Mouse (Mus musculus) midbrain, embryonic 14.5 days (tissue): Measurements from ENCODE around the gene Mtch2. TPM values are rescaled to one million over a fixed set of nuclear protein-coding genes. Genes with fewer than 3 reads are reported as not detected.

ENCODE experiments used
- ATAC-seq: fragments of 200-750 bp; cut with Nextera tagmentation; 2 replicates; pipeline ENCODE4 v1.8.0; 2017; ENCODE audit warnings: moderate number of reproducible peaks, moderate library complexity; ENCODE audit not compliant: low FRiP score, low TSS enrichment
- DNase-seq: peaks from one replicate; pipeline ENCODE4 v3.0.0-alpha.2; 2015
- H3K27ac ChIP-seq: fragments of 300-500 bp; sonication (generic); replicated peaks from 2 replicates; pipeline ENCODE4 v1.5.1; 2014; ENCODE audit warnings: mild to moderate bottlenecking, low read depth, low read length, moderate library complexity
- H3K27me3 ChIP-seq: fragments of 300-500 bp; sonication (generic); 2 replicates; pipeline ENCODE4 v1.6.1; 2014; ENCODE audit warnings: low read length, control low read depth, mixed read lengths; ENCODE audit not compliant: control insufficient read depth, insufficient read depth
- H3K36me3 ChIP-seq: fragments of 300-500 bp; sonication (generic); 2 replicates; pipeline ENCODE4 v1.6.1; 2014; ENCODE audit warnings: low read length, control low read depth; ENCODE audit not compliant: control insufficient read depth, insufficient read depth
- H3K4me1 ChIP-seq: fragments of 300-500 bp; sonication (generic); 2 replicates; pipeline ENCODE4 v1.6.1; 2014; ENCODE audit warnings: mild to moderate bottlenecking, antibody characterized with exemption, low read length, control low read depth; ENCODE audit not compliant: control insufficient read depth, insufficient read depth
- H3K4me2 ChIP-seq: fragments of 300-500 bp; sonication (generic); 2 replicates; pipeline ENCODE4 v1.6.1; 2014; ENCODE audit warnings: mild to moderate bottlenecking, low read length, moderate library complexity
- H3K4me3 ChIP-seq: fragments of 300-500 bp; sonication (generic); replicated peaks from 2 replicates; pipeline ENCODE4 v1.5.1; 2014; ENCODE audit warnings: low read depth, low read length
- H3K9ac ChIP-seq: fragments of 300-500 bp; sonication (generic); replicated peaks from 2 replicates; pipeline ENCODE4 v1.6.1; 2014; ENCODE audit warnings: mild to moderate bottlenecking, low read length, moderate library complexity
- H3K9me3 ChIP-seq: fragments of 300-500 bp; sonication (generic); 2 replicates; pipeline ENCODE4 v1.6.1; 2016; ENCODE audit warnings: low read length, control low read depth, mixed read lengths; ENCODE audit not compliant: control insufficient read depth
- WGBS: fragments of 180-500 bp; shearing (Covaris S2); extraction: QIAGEN DNeasy Blood & Tissue Kit; methylation state at CpG from one replicate; pipeline ENCODE4 v1.1.7; 2014; 5-methylcytosine and 5-hydroxymethylcytosine counted together
- polyA plus RNA-seq: library from polyadenylated mRNA; unstranded; fragments of >200 nt; fragmentation: Nextera tagmentation; extraction: Ambion mirVana; gene quantifications from 2 replicates; pipeline ENCODE4 v1.2.1, GENCODE M21; 2014

Gene Mtch2
- polyA plus RNA-seq, 1 experiment from 2014 or later = 280 TPM

DNA sequence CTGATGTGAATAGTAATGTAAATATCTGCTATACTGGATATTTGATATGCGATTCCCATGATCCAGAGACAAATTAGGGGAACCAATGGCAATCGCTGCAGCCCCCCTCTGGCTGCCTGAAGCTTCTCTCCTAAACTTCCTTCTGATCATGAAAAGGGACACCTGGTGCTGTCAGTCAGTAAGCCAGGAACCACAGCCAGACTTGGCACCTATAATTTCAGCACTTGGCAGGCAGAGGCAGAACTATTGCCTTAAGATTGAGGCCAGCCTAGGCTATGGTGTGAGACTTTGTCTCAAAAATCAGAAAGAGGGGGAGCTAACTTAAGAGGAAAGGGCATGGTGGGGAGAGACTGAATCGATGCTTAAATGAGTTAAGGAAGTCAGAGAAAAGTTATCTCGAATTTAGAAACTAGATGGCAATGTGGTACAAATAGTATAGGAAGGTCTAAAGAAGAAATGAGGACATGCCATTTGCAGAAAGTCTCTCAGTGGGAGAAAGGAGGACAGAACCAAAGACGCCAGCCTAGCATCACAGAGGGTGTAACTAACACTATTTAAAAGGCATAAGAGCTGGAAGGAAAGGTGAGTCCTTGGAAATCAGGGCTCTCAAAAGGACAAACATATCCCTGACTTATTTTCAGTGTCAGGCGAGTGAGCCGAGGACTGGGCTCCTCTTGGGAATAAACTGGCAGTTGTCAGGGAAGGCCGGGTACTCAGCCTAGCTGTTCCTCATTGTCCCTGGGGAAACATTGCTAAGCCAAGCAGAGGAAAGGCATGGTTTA, 24.4 kb downstream of the Mtch2 start:
- Histone ChIP-seq H3K9me3 (no peaks in the 10 kb centered on the region), H3K27ac (no peak overlapping the region), H3K36me3 (peaks cover 22% of the 10 kb centered on the region), H3K9ac (no peak overlapping the region), H3K4me1 (no peaks in the 10 kb centered on the region), H3K4me3 (no peak overlapping the region), H3K4me2 (no peak overlapping the region), H3K27me3 (no peaks in the 10 kb centered on the region)
- ATAC-seq (no peak), DNase-seq (no peak)
- WGBS = 66% methylated on average over 8 of the region's 8 CpGs

GRCm38 (mm10) chr2:90874025-90874424, 27.1 kb downstream of the Mtch2 start:
- DNase-seq (no peak), ATAC-seq (no peak)
- Histone ChIP-seq H3K36me3 (no peaks in the 10 kb centered on the region), H3K27me3 (no peaks in the 10 kb centered on the region), H3K4me1 (no peaks in the 10 kb centered on the region), H3K4me2 (no peak overlapping the region), H3K4me3 (no peak overlapping the region), H3K27ac (no peak overlapping the region), H3K9me3 (no peaks in the 10 kb centered on the region), H3K9ac (no peak overlapping the region)
- 65% methylated on average over 1 of the region's 1 CpGs for WGBS

- H3K4me3 ChIP-seq = no peak overlapping the region
- ATAC-seq (no peak), DNase-seq (no peak)
- H3K4me2 ChIP-seq = no peak overlapping the region
- 81% methylated on average over 2 of the region's 2 CpGs for WGBS
- peaks cover 4% of the 10 kb centered on the region; the same call in 1 of the 2 replicates for H3K4me1 ChIP-seq
- no peaks in the 10 kb centered on the region for H3K36me3 ChIP-seq
- no peaks in the 10 kb centered on the region for H3K9me3 ChIP-seq
- H3K27me3 ChIP-seq = no peaks in the 10 kb centered on the region
- no peak overlapping the region for H3K9ac ChIP-seq
- H3K27ac ChIP-seq = no peak overlapping the region
Observed at GRCm38 (mm10) chr2:90875239-90875638, 28.3 kb downstream of the Mtch2 start.

DNA sequence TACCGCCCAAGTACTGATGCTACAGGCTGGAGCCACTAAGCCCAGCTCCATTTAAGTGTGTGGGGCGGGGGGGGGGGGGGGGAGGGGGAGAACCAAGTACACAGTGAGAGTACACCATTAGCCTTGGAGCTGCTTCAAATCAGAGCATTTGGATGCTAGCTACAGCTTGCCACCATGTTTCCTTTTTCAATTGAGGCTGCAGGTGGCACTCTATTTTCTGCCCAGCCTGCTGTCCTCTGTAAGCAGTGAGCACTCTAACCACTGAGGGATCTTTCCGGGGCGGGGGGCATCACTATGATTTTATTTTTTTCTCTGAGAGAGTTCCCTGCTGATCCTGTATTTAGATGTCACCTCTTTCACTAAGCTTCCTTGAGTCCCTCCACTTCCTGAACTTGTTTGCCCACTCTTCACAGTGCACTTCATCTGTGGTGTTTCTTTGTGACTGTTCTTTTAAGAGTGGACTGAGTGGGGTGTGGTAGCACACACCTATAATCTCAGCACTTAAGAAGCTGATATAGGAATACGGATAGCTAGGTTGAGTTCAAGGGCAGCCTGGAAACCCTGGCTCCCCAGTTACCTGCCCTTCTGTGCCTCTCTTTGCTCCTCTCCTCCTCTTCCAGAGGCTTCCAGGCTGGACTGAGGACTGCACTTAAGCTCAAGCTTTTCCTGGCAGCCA, 30.8 kb downstream of the Mtch2 start:
- ATAC-seq = no peak
- WGBS = 69% methylated on average over 5 of the region's 5 CpGs
- H3K9ac ChIP-seq = no peak overlapping the region

DNA sequence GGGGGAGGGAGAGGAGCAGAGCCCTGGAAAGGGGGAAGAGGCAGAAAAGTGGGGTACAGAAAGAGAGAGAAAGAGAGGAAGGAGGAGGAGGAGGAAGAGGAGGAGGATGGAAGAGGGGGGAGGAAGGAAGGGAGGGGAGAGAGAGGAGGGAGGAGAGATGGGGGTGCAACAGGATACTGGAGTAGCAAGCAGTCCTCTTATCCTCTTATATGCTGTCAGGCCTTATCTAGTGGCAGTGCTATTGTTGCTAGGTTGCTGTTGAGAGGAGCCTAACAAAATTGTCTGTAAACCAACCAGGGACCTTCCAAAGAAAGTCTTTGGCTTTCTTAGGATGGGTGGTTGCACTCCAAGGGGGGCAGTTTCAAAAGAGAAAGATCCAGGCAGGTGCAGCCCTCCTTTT, 32.5 kb downstream of the Mtch2 start:
- H3K36me3 ChIP-seq = no peaks in the 10 kb centered on the region
- no peaks in the 10 kb centered on the region for H3K27me3 ChIP-seq
- no peak overlapping the region for H3K27ac ChIP-seq
- DNase-seq (no peak), ATAC-seq (no peak)
- H3K4me1 ChIP-seq = peaks cover 9% of the 10 kb centered on the region
- no peaks in the 10 kb centered on the region for H3K9me3 ChIP-seq
- H3K9ac ChIP-seq = no peak overlapping the region
- no peak overlapping the region for H3K4me2 ChIP-seq
- H3K4me3 ChIP-seq = no peak overlapping the region

More for the DNA sequence above, 30.8 kb downstream of the Mtch2 start:
- Histone ChIP-seq H3K4me3 (no peak overlapping the region), H3K9me3 (no peaks in the 10 kb centered on the region), H3K27ac (no peak overlapping the region), H3K27me3 (no peaks in the 10 kb centered on the region), H3K4me1 (peaks cover 6% of the 10 kb centered on the region; the same call in 1 of the 2 replicates), H3K36me3 (no peaks in the 10 kb centered on the region), H3K4me2 (no peak overlapping the region)
- no peak for DNase-seq

DNA sequence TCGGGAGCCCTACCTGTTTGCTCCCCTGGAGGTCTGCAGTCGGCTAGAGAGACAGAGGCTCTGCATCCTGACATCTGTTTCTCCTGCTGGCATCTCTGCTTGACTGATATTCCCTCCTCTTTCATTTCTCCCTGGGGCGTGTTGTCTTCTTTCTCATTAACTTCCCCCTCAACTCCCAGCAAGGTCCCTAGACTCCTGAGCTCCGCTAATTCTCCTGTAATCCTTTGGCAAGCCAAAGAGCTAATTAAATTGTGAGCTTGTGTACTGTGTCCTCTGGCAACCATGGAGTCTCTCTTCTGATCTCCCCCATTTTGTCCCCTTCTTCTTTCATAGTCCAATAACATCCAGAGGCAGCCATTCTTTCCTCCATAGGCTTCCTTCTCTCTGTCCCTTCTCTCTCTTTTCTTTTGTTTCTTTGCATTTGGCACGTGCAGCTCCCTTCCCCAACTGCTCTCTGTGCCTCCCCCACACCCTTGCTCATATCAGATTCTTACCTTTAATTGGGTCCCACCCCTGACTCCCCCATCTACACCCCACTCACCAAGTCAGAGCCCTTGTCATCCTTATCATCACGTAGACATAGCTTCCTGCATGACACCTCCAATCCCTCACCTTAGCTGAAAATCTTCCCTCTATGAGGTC, 33.3 kb downstream of the Mtch2 start:
- Histone ChIP-seq H3K27me3 (no peaks in the 10 kb centered on the region), H3K36me3 (no peaks in the 10 kb centered on the region), H3K4me2 (peak overlapping the region; percentile 15; the same call in 1 of the 2 replicates), H3K4me1 (peaks cover 12% of the 10 kb centered on the region), H3K9me3 (no peaks in the 10 kb centered on the region), H3K9ac (no peak overlapping the region), H3K27ac (0 out of 2 replicates have a peak overlapping the region, but pooled peaks have one; percentile 6), H3K4me3 (no peak overlapping the region)
- WGBS = 11% methylated on average over 6 of the region's 6 CpGs
- 0 out of 2 replicates have a peak, but pooled peaks have one; percentile 31 for ATAC-seq
- peak; percentile 60 for DNase-seq

- H3K27me3 ChIP-seq = no peaks in the 10 kb centered on the region
- 89% methylated on average over 2 of the region's 2 CpGs for WGBS
Observed at GRCm38 (mm10) chr2:90881824-90882223, 34.9 kb downstream of the Mtch2 start.

DNA sequence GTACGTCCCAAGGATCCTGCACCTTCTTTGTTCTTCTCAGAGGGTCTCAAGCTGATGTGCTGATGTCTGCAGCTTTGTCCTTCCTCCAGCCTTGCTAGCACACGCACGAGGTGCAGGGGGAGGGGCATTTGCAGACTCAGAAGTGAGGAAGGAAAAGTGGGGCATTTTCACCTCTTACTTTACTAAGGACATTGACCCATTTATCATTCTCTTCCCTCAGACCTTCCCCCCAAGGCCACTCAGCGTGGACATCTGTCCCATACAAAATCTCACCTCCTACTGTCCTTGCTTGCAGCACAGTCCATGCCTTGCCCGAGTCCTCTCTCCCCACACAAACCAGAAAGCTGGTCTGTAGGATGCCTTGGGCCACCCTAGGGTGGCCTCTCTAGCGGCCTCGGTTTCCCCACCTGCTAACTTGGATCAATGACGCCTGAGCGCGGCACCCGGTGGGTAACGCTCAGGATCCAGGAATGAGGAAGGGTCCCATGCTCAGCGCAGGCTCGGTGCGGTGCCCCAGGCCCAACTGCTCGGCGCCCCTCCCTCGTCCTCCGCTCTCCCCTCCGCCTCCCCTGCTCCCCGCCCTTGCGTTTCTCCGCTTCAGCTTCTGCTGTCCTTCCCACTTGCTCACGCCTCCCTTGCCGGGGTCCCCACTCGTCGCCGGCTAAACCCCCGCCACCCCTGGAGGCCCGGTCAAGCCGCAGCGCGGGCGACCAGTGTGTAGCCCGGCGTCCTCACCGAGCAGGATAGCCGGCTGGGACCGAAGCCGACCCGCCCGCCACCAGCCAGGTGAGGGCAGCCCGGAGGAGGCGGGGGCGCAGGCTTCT, 38.5 kb downstream of the Mtch2 start, which contains the start of gene C1qtnf4:
Gene C1qtnf4 (plus strand): TSS at position 643 of the 824 bp plus-strand sequence.
- peak within 1 kb of the TSS; percentile 82 for H3K4me2 ChIP-seq
- H3K9ac ChIP-seq = peak within 1 kb of the TSS; percentile 93

More at GRCm38 (mm10) chr2:90881824-90882223, 34.9 kb downstream of the Mtch2 start:
- ATAC-seq = no peak
- Histone ChIP-seq H3K9me3 (no peaks in the 10 kb centered on the region), H3K4me1 (peaks cover 12% of the 10 kb centered on the region), H3K4me3 (no peak overlapping the region), H3K36me3 (no peaks in the 10 kb centered on the region), H3K4me2 (no peak overlapping the region), H3K9ac (no peak overlapping the region), H3K27ac (no peak overlapping the region)
- DNase-seq = no peak

More for the DNA sequence above, 38.5 kb downstream of the Mtch2 start, which contains the start of gene C1qtnf4:
- peak; percentile 72 for ATAC-seq
- WGBS = under 1% methylated on average over 45 of the region's 45 CpGs
- H3K36me3 ChIP-seq = peaks cover 3% of the 10 kb centered on the region; the same call in 1 of the 2 replicates
- peaks cover 28% of the 10 kb centered on the region for H3K27me3 ChIP-seq
- H3K27ac ChIP-seq = peak within 1 kb of the TSS; percentile 91
- peaks cover 36% of the 10 kb centered on the region for H3K4me1 ChIP-seq
- H3K4me3 ChIP-seq = peak within 1 kb of the TSS; percentile 71
- no peaks in the 10 kb centered on the region for H3K9me3 ChIP-seq
- DNase-seq = peak; percentile 84
